Mouse (Mus musculus): ENCODE data around the gene Nxt2.
"Not testable (repeated sequence)": the region's sequence is repeated elsewhere in the genome, so short reads cannot be mapped to it uniquely, and the experiment has no call there.

Nxt2 gene

DNA sequence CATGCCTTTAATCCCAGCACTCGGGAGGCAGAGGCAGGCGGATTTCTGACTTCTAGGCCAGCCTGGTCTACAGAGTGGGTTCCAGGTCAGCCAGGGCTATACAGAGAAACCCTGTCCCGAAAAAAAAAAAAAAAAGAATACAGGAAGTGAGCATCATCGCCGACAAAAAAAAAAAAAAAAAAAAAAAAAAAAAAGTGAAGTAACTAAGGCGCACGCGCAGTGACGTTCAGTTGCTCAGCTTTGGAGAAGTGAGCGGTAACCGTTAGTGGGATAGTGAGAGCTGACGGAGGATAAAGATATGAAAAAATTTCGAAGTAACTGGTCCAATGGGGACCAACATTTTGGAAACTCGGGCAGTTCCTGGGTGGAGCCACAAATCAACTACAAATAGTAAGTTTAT is at the start of gene Nxt2:
TSS of gene Nxt2 (plus strand) at position 229 of the 400 bp plus-strand sequence.
- no peak for DNase-seq (ENCODE audit: low spot score in 2 of 2)

DNA sequence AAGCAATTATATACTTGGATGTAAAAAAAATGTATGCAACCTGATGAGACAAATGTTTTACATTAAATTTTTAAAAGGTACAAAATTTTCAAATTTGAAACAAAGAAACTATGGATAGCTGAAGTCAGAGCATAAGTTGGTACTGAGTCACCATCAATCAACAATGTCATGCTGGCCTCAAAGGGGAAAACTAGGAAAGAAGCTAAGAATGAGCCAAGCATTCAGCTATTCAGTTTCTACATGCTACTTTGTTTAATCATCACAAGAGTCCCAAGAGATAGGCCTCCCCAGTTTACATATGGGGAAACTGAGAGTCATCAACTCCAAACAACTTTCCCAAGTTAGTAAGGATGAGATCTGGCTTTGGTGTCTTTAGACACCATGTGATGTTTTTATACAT is 49.6 kb upstream of the Nxt2 start:
- no peak for DNase-seq (ENCODE audit: low spot score in 2 of 2)

DNA sequence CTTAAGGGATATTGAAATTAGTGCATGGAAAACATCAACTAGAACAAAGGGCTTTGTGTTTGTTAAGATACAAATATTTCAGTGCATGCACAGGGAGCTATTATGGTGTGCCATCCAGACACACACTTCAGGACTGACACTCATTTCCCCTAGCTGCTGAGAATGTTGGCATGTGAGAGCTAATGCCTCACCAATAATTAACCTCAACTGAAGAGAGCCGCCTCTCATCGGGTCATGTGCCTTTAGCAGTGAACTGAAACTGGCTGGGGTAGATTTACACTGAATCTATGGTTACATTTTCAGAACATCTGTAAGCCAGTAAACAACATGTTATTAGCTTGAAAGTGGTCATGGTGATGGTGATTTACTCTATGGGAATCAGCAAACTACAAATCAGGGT is 44.5 kb upstream of the Nxt2 start:
- no peak for DNase-seq (ENCODE audit: low spot score in 2 of 2)

DNA sequence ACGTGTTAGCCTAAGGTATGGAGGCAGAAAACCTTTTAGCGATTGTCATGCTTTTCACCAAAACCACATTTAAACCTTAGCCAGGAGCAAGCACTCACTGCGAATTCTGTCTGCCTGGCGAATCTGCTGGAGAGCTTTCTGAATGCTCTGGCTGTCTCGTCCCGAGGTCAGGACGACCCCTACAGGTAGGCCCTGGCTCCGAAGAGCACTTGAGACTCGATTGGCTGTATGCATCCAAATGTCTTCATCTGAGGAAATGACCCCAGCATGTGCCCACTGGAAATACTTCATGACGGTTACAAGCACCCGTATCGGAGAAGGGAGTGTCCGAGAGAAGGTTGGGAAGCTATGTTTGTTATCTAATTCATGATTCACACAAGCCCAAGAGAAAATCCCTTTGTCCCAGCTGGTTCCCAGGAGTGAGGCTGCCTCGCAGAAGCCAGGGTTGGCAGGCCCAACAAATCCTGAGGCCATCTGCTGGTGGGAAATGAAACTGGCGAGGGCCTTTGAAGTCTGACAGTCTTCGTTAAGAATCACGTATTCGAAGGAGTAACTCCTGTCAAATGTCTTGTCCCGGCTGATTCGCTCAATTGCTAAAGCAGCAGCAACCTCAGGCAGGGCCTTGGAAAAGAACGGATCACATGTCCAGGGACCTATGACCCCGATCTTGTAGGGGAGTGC is 37.4 kb upstream of the Nxt2 start:
- DNase-seq (ENCODE audit: low spot score in 2 of 2) = peak; percentile 21 to 49

DNA sequence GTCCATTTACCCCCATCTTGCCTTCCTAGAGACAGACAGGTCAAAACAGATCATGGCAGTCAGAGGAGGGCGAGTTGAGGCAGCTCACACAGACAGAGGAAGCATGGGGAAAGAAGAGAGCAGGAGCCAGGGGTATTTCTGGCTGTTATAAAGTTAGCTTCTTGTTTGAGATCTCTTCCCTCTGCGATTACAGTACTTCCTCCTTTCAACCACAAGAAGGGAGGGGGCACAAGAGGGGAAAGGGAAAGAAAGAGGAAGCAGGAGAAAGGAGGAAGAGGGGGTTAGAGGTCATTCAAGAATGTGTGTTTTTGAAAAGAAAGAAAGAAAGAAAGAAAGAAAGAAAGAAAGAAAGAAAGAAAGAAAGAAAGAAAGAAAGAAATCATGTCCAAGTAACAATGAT is 36.2 kb upstream of the Nxt2 start:
- no peak for DNase-seq (ENCODE audit: low spot score in 2 of 2)

DNA sequence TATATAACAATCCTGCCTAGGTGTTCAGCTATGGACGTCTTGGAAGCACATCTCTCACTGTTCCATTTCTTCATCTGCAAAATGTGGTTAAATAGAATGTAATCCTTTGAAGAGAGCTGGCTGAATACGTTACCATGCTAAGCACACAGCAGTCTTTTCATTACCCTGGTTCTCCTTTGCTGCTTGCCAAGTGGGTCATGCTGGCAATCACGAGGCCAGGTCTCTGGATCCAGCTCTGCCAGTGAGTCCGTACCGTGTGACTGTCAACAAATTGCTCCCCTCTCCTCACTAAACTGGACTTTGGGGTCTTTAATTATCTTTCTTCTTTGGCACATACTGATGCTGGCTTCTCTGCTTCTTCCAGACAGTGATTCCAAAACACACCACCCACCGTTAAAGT is 32.1 kb upstream of the Nxt2 start:
- no peak for DNase-seq (ENCODE audit: low spot score in 2 of 2)

DNA sequence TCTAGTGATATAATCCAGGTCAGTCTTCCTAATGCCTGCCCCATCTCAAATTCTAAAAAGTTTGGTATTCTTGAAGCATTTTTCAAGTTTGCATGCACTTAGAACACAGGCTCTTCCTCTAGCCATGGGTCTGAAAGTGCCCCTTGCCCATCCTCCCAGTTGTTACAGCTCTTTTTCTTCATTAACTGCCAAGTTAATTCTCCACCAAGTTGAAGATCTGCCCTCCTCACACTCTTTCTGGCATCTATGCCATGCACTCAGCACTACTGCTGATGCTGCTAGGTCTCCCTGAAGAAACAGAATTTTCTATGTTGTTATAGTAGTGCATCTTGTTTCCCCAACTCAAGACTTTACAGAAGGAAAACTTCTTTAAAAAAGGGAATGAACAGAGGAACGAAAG is 31.0 kb upstream of the Nxt2 start:
- no peak for DNase-seq (ENCODE audit: low spot score in 2 of 2)

DNA sequence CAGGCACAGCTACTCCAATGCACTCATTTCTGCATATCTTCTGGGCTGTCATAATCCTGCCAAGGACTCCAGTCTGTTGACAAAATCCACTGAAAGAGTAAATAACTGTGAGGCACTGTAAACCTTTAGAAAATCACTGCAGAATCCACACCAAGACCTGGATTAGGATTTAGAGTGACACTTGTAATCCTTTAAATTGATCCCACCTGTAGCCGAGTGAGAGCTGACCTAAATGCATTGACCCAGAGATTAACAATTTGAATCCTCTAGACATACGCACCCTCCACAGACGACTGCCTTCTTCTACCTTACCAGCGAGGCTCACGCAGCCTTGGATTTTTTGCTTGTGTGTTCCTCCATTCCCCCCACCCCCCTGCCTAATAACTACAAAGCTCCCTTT is 29.7 kb upstream of the Nxt2 start, which contains the start of gene Gucy2f:
TSS of gene Gucy2f (minus strand) at position 101 of the 400 bp plus-strand sequence.
- no peak for DNase-seq (ENCODE audit: low spot score in 2 of 2)

DNA sequence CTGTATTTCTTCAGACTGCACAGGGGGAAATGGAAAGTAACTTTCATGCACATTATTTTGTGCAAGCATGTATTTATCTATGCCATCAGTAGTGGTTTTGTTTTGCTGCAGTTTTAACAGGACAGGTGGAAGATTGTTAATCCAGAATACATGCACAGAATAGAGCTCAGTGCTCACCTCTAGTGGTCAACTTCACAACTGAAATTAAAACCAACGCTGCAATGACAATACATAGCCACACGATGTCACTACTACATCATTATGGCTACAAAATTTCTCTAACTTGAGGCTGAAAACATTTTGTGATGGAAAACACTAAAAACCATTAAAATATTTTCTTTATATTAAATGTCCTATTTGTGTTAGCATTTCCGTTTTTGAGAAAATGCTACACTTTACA is 26.3 kb upstream of the Nxt2 start:
- DNase-seq (ENCODE audit: low spot score in 2 of 2) = peak; percentile 15 to 69

DNA sequence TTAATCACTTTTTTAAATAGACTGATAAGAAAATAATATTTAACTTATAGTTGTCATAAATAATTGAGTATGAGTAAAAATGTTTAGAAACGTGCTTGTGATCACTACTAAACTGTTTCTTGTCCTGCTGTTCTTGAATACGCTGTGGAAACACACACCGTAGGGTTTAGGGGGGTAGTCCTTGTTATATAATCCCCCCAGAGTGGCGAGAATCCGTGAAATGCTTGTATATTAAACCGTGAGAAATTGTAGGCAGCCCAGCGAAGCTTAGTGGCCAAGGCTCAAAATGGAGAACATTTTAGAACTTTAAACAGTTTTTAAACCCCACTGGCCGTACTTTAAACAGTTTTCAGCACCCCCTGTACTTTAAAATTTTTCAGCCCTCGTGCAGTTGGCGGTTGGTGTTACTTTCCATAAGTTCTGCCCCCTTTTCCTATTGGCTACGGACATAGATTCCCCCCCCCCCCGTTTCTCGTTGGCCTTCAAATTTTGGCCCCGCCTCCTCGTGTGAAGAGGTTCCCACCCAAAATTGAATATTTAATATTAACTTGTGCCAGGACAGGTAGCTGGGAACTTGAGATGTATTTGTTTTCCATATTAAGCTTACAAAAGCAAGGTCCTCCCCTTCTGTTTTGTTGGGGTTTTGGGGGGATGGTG is 956 bp downstream of the Nxt2 start:
- DNase-seq (ENCODE audit: low spot score in 2 of 2) = no peak

DNA sequence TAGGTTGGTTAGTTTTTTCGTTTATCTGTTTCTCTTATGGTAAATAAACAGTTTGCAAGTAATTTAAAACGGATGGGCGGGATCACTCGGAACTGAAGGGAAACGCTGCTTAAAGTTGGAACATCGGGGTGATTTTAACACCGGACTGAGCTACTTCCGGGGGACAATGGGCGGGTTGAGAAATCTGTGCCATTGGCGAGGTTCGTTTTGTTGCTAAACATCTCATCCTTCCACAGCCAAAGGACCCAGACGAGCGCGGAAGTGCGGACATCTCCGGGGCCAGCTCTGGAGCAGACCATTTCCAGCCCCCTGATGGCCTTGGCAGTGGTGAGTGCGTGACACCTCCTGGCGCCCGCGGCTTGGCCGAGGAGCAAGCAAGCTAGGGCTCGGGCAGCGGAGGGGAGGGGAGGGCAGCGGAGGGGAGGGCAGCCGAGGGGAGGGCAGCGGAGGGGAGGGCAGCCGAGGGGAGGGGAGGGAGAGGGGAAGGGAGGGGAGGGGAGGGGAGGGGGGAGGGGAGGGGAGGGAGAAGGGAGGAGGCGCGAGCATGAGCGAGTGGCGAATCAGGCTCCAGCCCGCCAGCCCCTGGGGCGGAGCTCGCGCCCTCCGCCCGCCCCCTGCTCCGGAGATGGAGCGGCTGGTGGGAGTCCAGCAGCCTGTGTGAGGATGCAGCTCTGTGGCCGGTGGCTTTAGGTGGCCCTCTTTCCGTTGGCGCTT is 1.6 kb downstream of the Nxt2 start:
- peak; percentile 55 to 64 for DNase-seq (ENCODE audit: low spot score in 2 of 2)

DNA sequence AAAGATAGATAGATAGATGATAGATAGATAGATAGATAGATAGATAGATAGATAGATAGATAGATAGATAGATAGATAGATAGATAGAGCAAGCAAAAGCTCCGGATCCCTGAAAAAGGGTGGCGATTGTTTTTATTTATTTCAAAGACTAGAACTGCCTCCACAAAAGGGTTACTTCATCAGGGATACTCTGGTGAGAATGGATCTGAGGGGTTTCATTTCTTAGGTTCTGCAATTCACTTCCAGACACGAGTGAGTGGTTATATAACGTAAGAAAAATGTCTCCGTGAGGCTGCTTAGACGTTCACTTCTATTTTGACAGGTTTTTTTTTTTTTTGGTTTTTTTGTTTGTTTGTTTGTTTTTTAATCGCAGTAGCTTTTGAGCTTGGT is 2.2 kb downstream of the Nxt2 start:
- DNase-seq (ENCODE audit: low spot score in 2 of 2) = no peak

DNA sequence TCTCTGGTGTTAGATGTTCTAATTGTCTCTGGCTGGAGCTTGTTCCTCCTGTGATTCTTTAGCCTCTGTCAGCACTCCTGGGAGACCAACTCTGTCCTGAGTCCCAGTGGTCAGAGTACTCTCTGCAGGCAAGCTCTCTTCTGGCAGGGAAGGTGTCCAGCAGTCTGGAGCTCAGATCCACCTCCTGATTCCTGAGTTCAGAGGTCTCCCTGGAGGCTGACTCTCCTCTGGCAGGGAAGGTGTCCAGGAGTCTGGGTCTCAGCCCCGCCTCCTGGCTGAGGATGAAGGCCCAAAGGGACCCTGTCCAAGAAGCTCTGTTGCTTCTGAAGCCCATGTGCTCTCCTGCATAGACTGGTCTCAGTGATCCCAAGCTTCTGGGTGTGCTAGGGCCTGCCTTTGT is 9.6 kb downstream of the Nxt2 start:
- not testable (repeated sequence) for DNase-seq (ENCODE audit: low spot score in 2 of 2)

DNA sequence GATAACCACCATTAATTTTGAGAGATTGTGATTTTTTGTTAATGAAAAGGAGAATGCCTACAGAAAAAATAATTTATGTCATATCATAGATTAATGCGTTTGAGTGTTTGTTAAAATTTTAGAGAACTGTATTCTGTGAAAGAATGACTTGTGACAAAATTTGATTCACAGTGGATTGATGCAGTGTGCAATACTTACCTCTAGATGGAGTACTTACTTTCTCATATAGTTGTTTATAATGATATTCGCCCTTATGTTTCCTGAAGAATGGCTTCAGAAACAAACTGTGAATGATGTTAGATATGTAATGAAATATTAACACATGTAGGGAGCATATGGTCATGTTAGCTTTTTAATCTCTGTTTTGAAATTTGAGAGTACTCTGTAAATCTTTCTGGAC is 10.5 kb downstream of the Nxt2 start:
- DNase-seq (ENCODE audit: low spot score in 2 of 2) = no peak

DNA sequence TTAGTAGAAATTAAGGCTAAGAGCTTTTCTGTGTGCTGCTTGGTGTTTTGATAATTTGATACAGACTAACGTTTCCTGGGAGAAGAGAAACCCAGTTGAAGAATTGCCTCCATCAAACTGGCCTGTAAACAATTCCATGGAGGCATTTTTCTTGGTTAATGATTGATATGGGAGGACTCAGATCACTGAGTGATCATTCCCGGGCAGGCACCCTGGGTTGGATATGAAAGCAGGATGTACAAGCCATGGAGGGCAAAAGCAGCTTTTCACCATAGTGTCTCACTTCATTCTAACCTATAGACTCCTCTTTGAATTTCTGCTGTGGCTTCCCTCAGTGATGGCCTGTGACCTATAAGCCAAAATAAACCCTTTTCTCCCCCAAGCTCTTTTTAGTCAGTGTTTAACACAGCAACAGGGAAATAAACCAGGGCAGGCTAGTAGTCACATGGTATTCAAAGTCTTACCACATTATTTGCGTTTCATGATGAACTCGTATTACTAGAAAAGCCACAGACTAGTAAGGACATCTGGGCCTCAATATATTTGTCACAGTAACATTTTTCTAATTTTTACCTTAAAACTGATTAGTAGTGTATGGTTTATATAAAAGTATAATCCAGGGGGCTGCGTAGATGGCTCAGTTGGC is 19.2 kb downstream of the Nxt2 start:
- no peak for DNase-seq (ENCODE audit: low spot score in 2 of 2)

DNA sequence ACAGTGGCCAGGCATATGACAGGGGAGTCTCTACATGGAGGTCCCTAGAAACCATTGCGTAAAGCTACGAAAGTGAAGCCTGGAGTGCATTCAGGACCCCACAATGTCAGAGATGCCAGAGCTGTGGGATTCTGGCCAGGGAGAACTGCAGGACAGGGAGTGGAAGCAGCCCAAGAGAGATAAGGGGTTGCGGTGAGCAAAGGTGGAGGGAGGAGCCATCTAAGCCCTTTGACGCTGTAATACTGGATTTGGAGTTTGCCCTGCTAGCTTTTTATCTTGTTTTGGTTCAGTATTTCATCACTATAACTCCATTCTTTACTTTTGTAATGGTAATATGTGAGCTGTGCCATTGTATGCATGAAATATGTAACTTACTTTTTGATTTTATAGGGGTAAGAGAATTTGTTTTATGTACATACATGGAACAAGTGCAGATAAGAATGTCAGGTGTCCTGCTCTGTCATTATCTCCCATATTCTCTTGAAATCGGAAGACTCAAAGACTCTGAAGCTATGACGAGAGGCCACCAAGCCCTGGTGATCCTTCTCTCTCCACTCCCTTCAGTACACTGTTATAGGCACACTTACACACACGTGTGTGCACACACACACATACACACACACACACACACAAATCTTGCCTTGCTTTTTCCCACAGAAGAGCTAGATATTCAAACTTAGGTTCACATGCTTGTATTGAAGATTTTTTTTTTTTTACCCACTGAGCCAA is 23.6 kb downstream of the Nxt2 start:
- no peak for DNase-seq (ENCODE audit: low spot score in 2 of 2)

DNA sequence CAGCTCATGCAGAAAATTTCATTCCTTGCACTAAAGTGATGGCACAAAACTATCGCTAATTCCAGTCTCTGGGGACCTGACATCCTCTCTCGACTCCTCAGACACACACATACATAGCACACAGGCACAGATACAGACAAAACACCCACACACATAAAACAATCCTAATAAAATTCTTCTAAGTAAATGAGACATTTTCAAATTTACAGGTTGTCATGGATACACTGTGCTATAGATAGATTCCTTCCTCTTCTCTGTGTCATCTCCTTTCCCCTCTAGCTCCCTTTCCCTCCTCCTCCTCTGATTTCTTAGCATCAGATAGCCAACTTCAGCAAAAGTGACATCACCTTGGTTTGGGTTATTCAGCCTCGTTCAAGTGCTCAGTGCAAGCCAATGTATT is 49.5 kb downstream of the Nxt2 start:
- peak in 1 of 2 experiments; percentile 1 for DNase-seq (ENCODE audit: low spot score in 2 of 2)

DNA sequence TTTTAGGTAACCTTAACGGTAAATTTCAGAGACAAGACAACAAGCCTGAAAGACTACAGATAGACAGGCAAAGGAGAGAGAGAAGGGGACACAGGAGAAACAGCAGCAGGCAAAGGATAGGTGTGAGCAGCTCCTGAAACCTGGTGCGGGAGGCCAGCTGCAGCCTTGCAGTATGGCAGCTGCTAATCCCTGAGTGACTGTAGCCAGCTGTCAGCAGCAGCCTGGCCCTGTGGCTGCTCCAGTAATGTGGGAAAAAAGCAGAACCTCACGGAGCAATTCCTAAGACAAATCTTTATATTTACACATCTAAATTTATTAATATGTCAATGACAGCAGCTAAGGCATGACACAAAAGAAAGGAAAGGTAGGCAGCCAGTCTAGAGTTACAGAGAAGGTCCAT is 50.0 kb downstream of the Nxt2 start:
- DNase-seq (ENCODE audit: low spot score in 2 of 2) = no peak

DNA sequence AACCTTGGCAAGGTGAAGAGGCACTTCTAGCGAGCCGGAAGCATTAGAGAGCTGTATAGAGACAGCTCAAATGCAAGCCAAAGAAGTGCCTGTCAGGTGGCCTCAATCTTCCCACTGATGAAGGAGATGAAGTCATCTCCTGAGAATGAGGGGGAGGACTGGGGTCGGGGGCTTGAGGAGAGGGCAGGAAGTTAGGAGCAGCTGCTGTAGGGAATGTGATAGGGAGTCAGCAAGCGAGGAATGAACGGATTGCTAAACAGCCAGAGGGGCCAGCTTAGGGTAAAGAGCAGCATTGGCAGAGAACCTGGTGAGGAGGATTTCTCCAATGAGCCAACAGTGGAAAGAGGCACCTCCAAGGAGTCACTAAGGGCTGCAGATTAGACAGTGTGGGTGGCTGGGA is 59.3 kb downstream of the Nxt2 start:
- DNase-seq (ENCODE audit: low spot score in 2 of 2) = no peak
